Mouse (Mus musculus) intestine, embryonic 15.5 days (tissue): ENCODE results near the gene Ermp1. TPM values are rescaled to one million over a fixed set of nuclear protein-coding genes. Genes with fewer than 3 reads are reported as not detected.

Experiments
- ATAC-seq: fragments of 200-750 bp; cut with Nextera tagmentation; 2 replicates; pipeline ENCODE4 v1.8.0; 2017; ENCODE audit warnings: moderate TSS enrichment, moderate library complexity
- H3K27ac ChIP-seq: fragments of 300-500 bp; sonication (generic); 2 replicates; pipeline ENCODE4 v1.5.1; 2015; ENCODE audit warnings: mild to moderate bottlenecking, inconsistent platforms
- H3K27me3 ChIP-seq: fragments of 300-500 bp; sonication (generic); replicated peaks from 2 replicates; pipeline ENCODE4 v1.6.1; 2015; ENCODE audit warnings: inconsistent platforms
- H3K36me3 ChIP-seq: fragments of 300-500 bp; sonication (generic); 2 replicates; pipeline ENCODE4 v1.6.1; 2015; ENCODE audit warnings: inconsistent platforms
- H3K4me1 ChIP-seq: fragments of 300-500 bp; sonication (generic); replicated peaks from 2 replicates; pipeline ENCODE4 v1.6.1; 2015; ENCODE audit warnings: inconsistent platforms
- H3K4me2 ChIP-seq: fragments of 300-500 bp; sonication (generic); replicated peaks from 2 replicates; pipeline ENCODE4 v1.6.1; 2015; ENCODE audit warnings: mild to moderate bottlenecking, inconsistent platforms
- H3K4me3 ChIP-seq: fragments of 300-500 bp; sonication (generic); replicated peaks from 2 replicates; pipeline ENCODE4 v1.5.1; 2015; ENCODE audit warnings: inconsistent platforms
- H3K9ac ChIP-seq: fragments of 300-500 bp; sonication (generic); 2 replicates; pipeline ENCODE4 v1.6.1; 2015; ENCODE audit warnings: inconsistent platforms
- H3K9me3 ChIP-seq: fragments of 300-500 bp; sonication (generic); 2 replicates; pipeline ENCODE4 v1.6.1; 2016; ENCODE audit warnings: inconsistent platforms
- WGBS: fragments of 180-500 bp; shearing (Covaris S2); methylation state at CpG from one replicate; pipeline ENCODE4 v1.1.7; 2015; 5-methylcytosine and 5-hydroxymethylcytosine counted together
- polyA plus RNA-seq: library from polyadenylated mRNA; unstranded; fragments of >200 nt; fragmentation: Nextera tagmentation; extraction: Ambion mirVana; gene quantifications from 2 replicates; pipeline ENCODE4 v1.2.1, GENCODE M21; 2015

Ermp1 gene
- polyA plus RNA-seq, 1 experiment from 2014 or later: 10.8 TPM

DNA sequence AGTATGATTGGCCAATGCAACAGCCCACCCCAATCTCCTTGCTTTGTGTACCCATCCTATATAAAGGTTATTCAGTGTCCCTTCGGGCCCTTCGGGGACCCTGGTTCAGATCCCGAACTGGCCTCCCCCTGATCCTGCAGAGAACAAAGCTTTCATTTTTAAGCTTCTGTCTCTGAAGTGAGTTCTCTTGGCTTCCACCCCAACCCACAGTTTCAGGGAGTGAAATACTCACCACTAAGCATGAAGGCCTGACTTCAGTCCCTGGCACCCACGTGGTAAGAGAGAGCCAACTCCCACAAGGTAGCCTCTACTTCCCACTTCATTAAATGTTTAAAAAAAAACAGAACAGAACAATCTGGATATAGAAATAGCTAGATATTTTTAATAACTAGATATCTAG, 10.6 kb upstream of the Ermp1 start:
- no peak overlapping the region for H3K4me2 ChIP-seq
- ATAC-seq: no peak
- H3K27me3 ChIP-seq: no peaks in the 10 kb centered on the region
- no peak overlapping the region for H3K27ac ChIP-seq
- no peaks in the 10 kb centered on the region for H3K9me3 ChIP-seq
- no peaks in the 10 kb centered on the region for H3K36me3 ChIP-seq
- WGBS: 85% methylated on average over 4 of the region's 4 CpGs
- H3K4me3 ChIP-seq: no peak overlapping the region
- H3K9ac ChIP-seq: no peak overlapping the region
- H3K4me1 ChIP-seq: no peaks in the 10 kb centered on the region

DNA sequence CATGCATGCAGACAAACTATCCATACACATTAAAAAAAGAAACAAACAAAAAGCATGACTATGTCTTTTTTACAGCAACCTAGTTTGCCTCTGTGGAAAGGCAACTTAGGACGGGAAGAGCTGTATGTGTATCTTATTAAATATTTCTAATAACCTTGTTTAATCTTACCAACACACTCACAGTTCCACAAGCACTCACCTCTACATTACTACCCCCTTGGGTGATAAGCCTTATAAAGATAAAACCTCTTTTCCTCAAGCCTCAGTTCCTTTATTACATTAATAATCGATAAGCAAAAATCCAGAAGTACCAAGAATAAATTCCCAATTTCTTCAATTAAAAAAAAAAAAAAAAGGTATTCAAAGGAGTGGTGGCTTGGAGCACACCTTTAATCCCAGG, 9.3 kb upstream of the Ermp1 start:
- no peak for ATAC-seq
- no peaks in the 10 kb centered on the region for H3K36me3 ChIP-seq
- H3K4me2 ChIP-seq: no peak overlapping the region
- no peaks in the 10 kb centered on the region for H3K4me1 ChIP-seq
- WGBS: 87% methylated on average over 2 of the region's 2 CpGs
- H3K4me3 ChIP-seq: no peak overlapping the region
- no peak overlapping the region for H3K9ac ChIP-seq
- no peaks in the 10 kb centered on the region for H3K9me3 ChIP-seq
- H3K27ac ChIP-seq: no peak overlapping the region
- no peaks in the 10 kb centered on the region for H3K27me3 ChIP-seq

GRCm38 (mm10) chr19:29657033-29657432, 8.8 kb upstream of the Ermp1 start:
- Histone ChIP-seq H3K4me2 (no peak overlapping the region), H3K9me3 (no peaks in the 10 kb centered on the region), H3K27me3 (no peaks in the 10 kb centered on the region), H3K4me1 (no peaks in the 10 kb centered on the region), H3K36me3 (no peaks in the 10 kb centered on the region), H3K27ac (no peak overlapping the region), H3K9ac (no peak overlapping the region), H3K4me3 (no peak overlapping the region)
- 51% methylated on average over 3 of the region's 3 CpGs for WGBS
- no peak for ATAC-seq

DNA sequence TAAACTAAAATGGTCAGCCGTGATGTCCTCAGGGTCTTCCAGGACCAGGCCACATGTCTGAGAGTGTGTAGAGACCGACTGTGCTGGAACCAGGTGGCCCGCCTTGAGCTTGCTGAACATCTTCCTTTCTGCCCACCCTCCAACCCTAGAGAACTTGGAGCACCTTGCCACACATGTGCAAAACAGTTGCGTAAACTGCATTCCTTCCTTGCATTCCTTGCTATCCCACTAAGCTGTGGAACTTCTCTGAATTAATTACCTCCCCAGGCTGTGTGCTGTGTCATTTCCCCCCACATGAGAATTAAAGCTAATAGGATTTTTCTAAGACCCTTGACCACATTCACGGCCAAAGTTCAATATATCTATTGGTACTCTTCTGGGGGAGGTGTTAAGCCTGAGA, 8.4 kb upstream of the Ermp1 start:
- no peak overlapping the region for H3K9ac ChIP-seq
- ATAC-seq: no peak
- no peak overlapping the region for H3K4me2 ChIP-seq
- H3K36me3 ChIP-seq: no peaks in the 10 kb centered on the region
- no peak overlapping the region for H3K27ac ChIP-seq
- H3K4me3 ChIP-seq: no peak overlapping the region
- no peaks in the 10 kb centered on the region for H3K9me3 ChIP-seq
- H3K27me3 ChIP-seq: no peaks in the 10 kb centered on the region
- WGBS: 76% methylated on average over 5 of the region's 5 CpGs
- no peaks in the 10 kb centered on the region for H3K4me1 ChIP-seq

GRCm38 (mm10) chr19:29656029-29656428, 7.8 kb upstream of the Ermp1 start:
- Histone ChIP-seq H3K4me2 (no peak overlapping the region), H3K4me1 (no peaks in the 10 kb centered on the region), H3K9ac (no peak overlapping the region), H3K4me3 (no peak overlapping the region), H3K36me3 (no peaks in the 10 kb centered on the region), H3K9me3 (no peaks in the 10 kb centered on the region), H3K27me3 (no peaks in the 10 kb centered on the region), H3K27ac (no peak overlapping the region)
- ATAC-seq: no peak
- 84% methylated on average over 4 of the region's 4 CpGs for WGBS

- no peak overlapping the region for H3K4me3 ChIP-seq
- no peaks in the 10 kb centered on the region for H3K9me3 ChIP-seq
- H3K4me1 ChIP-seq: no peaks in the 10 kb centered on the region
- H3K9ac ChIP-seq: no peak overlapping the region
- no peaks in the 10 kb centered on the region for H3K27me3 ChIP-seq
- no peaks in the 10 kb centered on the region for H3K36me3 ChIP-seq
- H3K4me2 ChIP-seq: no peak overlapping the region
- WGBS: 50% methylated on average over 6 of the region's 6 CpGs
- no peak for ATAC-seq
- H3K27ac ChIP-seq: no peak overlapping the region
Observed at GRCm38 (mm10) chr19:29655148-29655547, 6.9 kb upstream of the Ermp1 start.

DNA sequence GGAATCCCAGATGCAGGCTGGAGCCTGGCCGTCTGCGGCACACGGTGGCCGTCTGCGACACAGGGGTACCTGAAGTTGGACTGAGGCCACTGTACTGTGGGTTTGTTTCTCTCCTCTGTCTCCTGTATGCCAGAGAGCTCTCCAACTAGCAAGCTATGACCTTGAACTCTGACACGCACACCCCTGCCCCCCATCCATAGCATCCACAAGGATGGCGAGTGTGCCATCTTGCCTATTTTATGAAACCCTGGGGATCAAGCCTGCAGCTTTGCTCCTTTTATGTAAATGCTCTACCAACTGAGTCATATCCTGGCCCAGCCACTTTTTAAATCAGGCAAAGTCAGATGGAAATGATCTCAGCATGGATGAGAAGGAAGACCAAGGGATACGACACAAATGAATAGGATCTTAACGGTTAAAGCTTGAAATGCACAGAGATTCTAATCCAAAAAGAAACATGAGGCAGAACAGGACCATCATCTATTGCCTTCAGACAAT, 5.6 kb upstream of the Ermp1 start:
- no peaks in the 10 kb centered on the region for H3K9me3 ChIP-seq
- no peak overlapping the region for H3K27ac ChIP-seq
- H3K4me1 ChIP-seq: no peaks in the 10 kb centered on the region
- H3K36me3 ChIP-seq: no peaks in the 10 kb centered on the region
- WGBS: 87% methylated on average over 9 of the region's 9 CpGs
- H3K27me3 ChIP-seq: no peaks in the 10 kb centered on the region
- no peak overlapping the region for H3K9ac ChIP-seq
- no peak overlapping the region for H3K4me2 ChIP-seq
- no peak overlapping the region for H3K4me3 ChIP-seq
- no peak for ATAC-seq

DNA sequence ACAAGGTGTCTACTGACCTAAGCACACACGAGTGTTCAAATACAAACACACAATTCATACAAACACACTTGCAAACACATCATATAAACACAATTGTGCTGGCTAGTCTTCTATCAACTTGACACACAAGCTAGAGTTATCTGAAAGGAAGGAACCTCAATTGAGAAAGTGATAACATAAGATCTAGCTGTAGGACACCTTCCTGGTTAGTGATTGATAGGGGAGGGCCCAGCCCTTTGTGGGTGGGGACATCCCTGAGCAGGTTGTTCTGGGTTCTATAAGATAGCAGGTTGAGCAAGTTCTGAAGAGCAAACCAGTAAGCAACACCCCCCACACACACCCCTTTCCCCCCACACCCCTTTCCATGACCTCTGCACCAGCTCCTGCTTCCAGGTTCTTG, 1.5 kb upstream of the Ermp1 start:
- Histone ChIP-seq H3K4me2 (no peak overlapping the region), H3K27ac (no peak overlapping the region), H3K36me3 (0 out of 2 replicates have a peak, but pooled peaks cover 4% of the 10 kb centered on the region), H3K4me1 (no peaks in the 10 kb centered on the region), H3K27me3 (no peaks in the 10 kb centered on the region), H3K9me3 (no peaks in the 10 kb centered on the region), H3K9ac (no peak overlapping the region), H3K4me3 (no peak overlapping the region)
- WGBS: 69% methylated on average over 1 of the region's 1 CpGs
- ATAC-seq: peak; percentile 23; the same call in 1 of the 2 replicates

- no peaks in the 10 kb centered on the region for H3K4me1 ChIP-seq
- no peak for ATAC-seq
- H3K9me3 ChIP-seq: no peaks in the 10 kb centered on the region
- H3K36me3 ChIP-seq: 0 out of 2 replicates have a peak, but pooled peaks cover 4% of the 10 kb centered on the region
- H3K4me2 ChIP-seq: peak overlapping the region; percentile 74
- WGBS: 32% methylated on average over 4 of the region's 4 CpGs
- H3K9ac ChIP-seq: no peak overlapping the region
- H3K4me3 ChIP-seq: peak overlapping the region; percentile 94
- no peaks in the 10 kb centered on the region for H3K27me3 ChIP-seq
- H3K27ac ChIP-seq: no peak overlapping the region
Observed at GRCm38 (mm10) chr19:29648550-29648914, 317 bp upstream of the Ermp1 start.

- Histone ChIP-seq H3K27ac (no peak overlapping the region), H3K4me1 (0 out of 2 replicates have a peak, but pooled peaks cover 4% of the 10 kb centered on the region), H3K27me3 (no peaks in the 10 kb centered on the region), H3K4me3 (no peak overlapping the region), H3K9me3 (no peaks in the 10 kb centered on the region), H3K9ac (no peak overlapping the region), H3K4me2 (no peak overlapping the region), H3K36me3 (0 out of 2 replicates have a peak, but pooled peaks cover 4% of the 10 kb centered on the region)
- 95% methylated on average over 6 of the region's 6 CpGs for WGBS
- no peak for ATAC-seq
Observed at GRCm38 (mm10) chr19:29644747-29645146, 3.5 kb downstream of the Ermp1 start.

DNA sequence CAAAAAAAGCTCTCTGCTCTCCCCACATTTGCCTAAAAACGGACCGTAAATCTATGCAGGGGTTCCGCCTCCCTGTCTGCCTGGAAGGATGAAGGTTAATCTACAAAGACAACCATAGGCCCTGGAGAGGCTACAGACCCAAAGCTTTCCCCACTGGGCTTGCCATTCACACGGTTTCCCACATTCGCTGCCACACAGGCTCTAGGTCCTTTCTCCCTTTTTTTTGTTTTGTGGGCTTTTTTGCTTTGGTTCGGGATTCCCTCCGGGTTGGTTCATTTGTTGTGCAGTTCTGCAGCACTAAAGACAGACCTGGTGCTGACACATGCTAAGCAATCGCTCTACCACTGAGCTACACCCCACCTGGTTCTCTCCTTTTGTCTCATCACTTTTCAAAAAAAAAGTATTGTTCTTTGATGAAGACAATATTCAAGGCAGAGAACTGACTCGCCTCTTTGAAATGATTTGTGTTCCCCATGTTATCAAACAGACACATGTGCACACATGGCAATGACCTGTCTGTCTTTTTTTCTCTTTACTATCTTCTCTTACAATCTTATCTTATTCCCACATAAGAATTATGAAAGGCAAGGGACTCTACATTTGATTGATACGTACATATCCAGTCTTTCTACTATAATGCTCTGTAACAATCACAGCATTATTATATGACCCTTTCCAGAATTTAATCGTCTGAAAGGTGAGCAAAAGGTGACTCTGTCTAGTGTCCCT, 4.9 kb downstream of the Ermp1 start:
- 0 out of 2 replicates have a peak, but pooled peaks cover 4% of the 10 kb centered on the region for H3K36me3 ChIP-seq
- H3K4me3 ChIP-seq: no peak overlapping the region
- WGBS: 87% methylated on average over 11 of the region's 11 CpGs
- 0 out of 2 replicates have a peak, but pooled peaks cover 4% of the 10 kb centered on the region for H3K4me1 ChIP-seq
- H3K9ac ChIP-seq: no peak overlapping the region
- no peaks in the 10 kb centered on the region for H3K9me3 ChIP-seq
- no peak overlapping the region for H3K27ac ChIP-seq
- no peak for ATAC-seq
- no peak overlapping the region for H3K4me2 ChIP-seq
- H3K27me3 ChIP-seq: no peaks in the 10 kb centered on the region

GRCm38 (mm10) chr19:29642211-29642610, 6.0 kb downstream of the Ermp1 start:
- no peaks in the 10 kb centered on the region for H3K27me3 ChIP-seq
- no peak overlapping the region for H3K9ac ChIP-seq
- no peak overlapping the region for H3K4me2 ChIP-seq
- H3K9me3 ChIP-seq: no peaks in the 10 kb centered on the region
- WGBS: 63% methylated on average over 6 of the region's 6 CpGs
- H3K4me1 ChIP-seq: 0 out of 2 replicates have a peak, but pooled peaks cover 4% of the 10 kb centered on the region
- no peak for ATAC-seq
- no peak overlapping the region for H3K27ac ChIP-seq
- H3K4me3 ChIP-seq: no peak overlapping the region
- 0 out of 2 replicates have a peak, but pooled peaks cover 4% of the 10 kb centered on the region for H3K36me3 ChIP-seq

GRCm38 (mm10) chr19:29641510-29641909, 6.7 kb downstream of the Ermp1 start:
- 73% methylated on average over 5 of the region's 5 CpGs for WGBS
- Histone ChIP-seq H3K9me3 (no peaks in the 10 kb centered on the region), H3K4me3 (no peak overlapping the region), H3K36me3 (0 out of 2 replicates have a peak, but pooled peaks cover 4% of the 10 kb centered on the region), H3K4me1 (0 out of 2 replicates have a peak, but pooled peaks cover 4% of the 10 kb centered on the region), H3K9ac (no peak overlapping the region), H3K4me2 (peak overlapping the region; percentile 9; the same call in 1 of the 2 replicates), H3K27me3 (no peaks in the 10 kb centered on the region), H3K27ac (no peak overlapping the region)
- peak; percentile 25; the same call in 1 of the 2 replicates for ATAC-seq
